ENCODE assay signal across 24 mouse cellular contexts in genomic region chr5:112199656-112200055, GRCm38 (mm10). TPM values are rescaled to one million over a fixed set of nuclear protein-coding genes. Genes with fewer than 3 reads are reported as not detected.
DNase-seq lines count a peak whose midpoint lies in the region; ATAC-seq and TF ChIP-seq lines count a peak whose summit lies in the region.
"Had no signal": no experiment of that assay in that cellular context is flagged by ENCODE, and none has a peak within 500 bp of the region (broad histone marks: within the 10 kb centered on the region; RNA-seq: fewer than 3 reads in every experiment).

No protein-coding gene starts in this region.

- no peak overlapping the region for H3K4me2 ChIP-seq in hindbrain, embryonic 16.5 days (ENCODE audit: low read length)
- H3K4me2 ChIP-seq: embryonic facial prominence, embryonic 13.5 days; embryonic facial prominence, embryonic 15.5 days; forebrain, embryonic 12.5 days had no signal

- TF ChIP-seq POLR2A in ES-Bruce4 (IDR thresholded peaks at IDR 0.05; ENCODE audit: insufficient read depth, low read length) = no peak

- H3K4me1 ChIP-seq in ES-Bruce4 (ENCODE audit: control insufficient read depth, insufficient read depth, low read length) = no peaks in the 10 kb centered on the region
- no peaks in the 10 kb centered on the region for H3K4me1 ChIP-seq in hindbrain, embryonic 16.5 days (ENCODE audit: control insufficient read depth, insufficient read depth, low read depth, low read length)

- ATAC-seq in hindbrain, embryonic 16.5 days = no peak
- ATAC-seq: activated CD4-positive, CD25-positive, alpha-beta regulatory T cell, adult 4 months; forebrain, embryonic 14.5 days; forebrain, embryonic 16.5 days; Patski had no signal

- TF ChIP-seq EP300 in ES-Bruce4 (IDR thresholded peaks at IDR 0.05; ENCODE audit: insufficient read depth, low read depth, low read length) = no peak

- no peaks in the 10 kb centered on the region for H3K9me3 ChIP-seq in ES-Bruce4 (replicated peaks; ENCODE audit: control insufficient read depth, insufficient read depth, low read length, poor library complexity, severe bottlenecking)
- H3K9me3 ChIP-seq in hindbrain, embryonic 16.5 days (ENCODE audit: control insufficient read depth, low read length) = no peaks in the 10 kb centered on the region
- H3K9me3 ChIP-seq: embryonic facial prominence, embryonic 13.5 days; embryonic facial prominence, embryonic 15.5 days; forebrain, embryonic 10.5 days; forebrain, embryonic 12.5 days had no signal

- no peak for TF ChIP-seq CTCF in ES-Bruce4 (IDR thresholded peaks at IDR 0.05; ENCODE audit: low read depth, low read length)

- peak; percentile 73 for DNase-seq in R1 (ENCODE audit: low read depth, low spot score)
- DNase-seq in lung, postnatal 25 days (ENCODE audit: low spot score) = no peak
- DNase-seq in ovary, adult 18-20 months (ENCODE audit: low spot score) = no peak
- DNase-seq: adrenal gland, adult 8-10 months; adrenal gland, postnatal 14 days; adrenal gland, postnatal 36 days; cerebellum, adult 11-12 months; cerebellum, adult 8-10 months; cerebellum, adult 9-11 months; cerebellum, postnatal 14 days; cerebellum, postnatal 36 days; embryo, embryonic 11 days had no signal

- no peaks in the 10 kb centered on the region for H3K27me3 ChIP-seq in ES-Bruce4 (ENCODE audit: control insufficient read depth, insufficient read depth, low read length, poor library complexity, severe bottlenecking)
- no peaks in the 10 kb centered on the region for H3K27me3 ChIP-seq in hindbrain, embryonic 16.5 days (replicated peaks; ENCODE audit: control insufficient read depth, insufficient read depth, low read length)
- H3K27me3 ChIP-seq: embryonic facial prominence, embryonic 15.5 days had no signal

- WGBS in hindbrain, embryonic 16.5 days = 88% methylated on average over 6 of the region's 6 CpGs

- no peaks in the 10 kb centered on the region for H3K36me3 ChIP-seq in ES-Bruce4 (ENCODE audit: control insufficient read depth, insufficient read depth, low read length, poor library complexity, severe bottlenecking)
- no peaks in the 10 kb centered on the region for H3K36me3 ChIP-seq in hindbrain, embryonic 16.5 days (ENCODE audit: control insufficient read depth, insufficient read depth, low read length)
- H3K36me3 ChIP-seq: embryonic facial prominence, embryonic 13.5 days; embryonic facial prominence, embryonic 15.5 days; forebrain, embryonic 10.5 days; forebrain, embryonic 12.5 days; G1E had no signal

- peak overlapping the region; percentile 70 for H3K9ac ChIP-seq in ES-Bruce4 (ENCODE audit: low read depth, poor library complexity, severe bottlenecking)
- H3K9ac ChIP-seq in hindbrain, embryonic 16.5 days (ENCODE audit: low read depth, low read length) = no peak overlapping the region
- H3K9ac ChIP-seq: embryonic facial prominence, embryonic 13.5 days; embryonic facial prominence, embryonic 15.5 days; forebrain, embryonic 12.5 days had no signal

- H3K27ac ChIP-seq in ES-Bruce4 (ENCODE audit: insufficient read depth, low read length) = peak overlapping the region; percentile 35
- no peak overlapping the region for H3K27ac ChIP-seq in hindbrain, embryonic 16.5 days (ENCODE audit: low read depth, low read length)
- H3K27ac ChIP-seq: embryonic facial prominence, embryonic 13.5 days; embryonic facial prominence, embryonic 15.5 days; forebrain, embryonic 10.5 days; forebrain, embryonic 12.5 days had no signal

- peak overlapping the region; percentile 90 for H3K4me3 ChIP-seq in ES-Bruce4 (ENCODE audit: low read depth, low read length)
- H3K4me3 ChIP-seq in hindbrain, embryonic 16.5 days (ENCODE audit: low read length) = no peak overlapping the region
- H3K4me3 ChIP-seq: embryonic facial prominence, embryonic 13.5 days; embryonic facial prominence, embryonic 15.5 days; erythroblast, embryonic 14.5 days; forebrain, embryonic 10.5 days; forebrain, embryonic 12.5 days had no signal

RNA-seq across cellular contexts. Expression of gene Cryba4, which starts 52.7 kb away (rescaled TPM):
- not detected in 2 replicates for polyA plus RNA-seq in ES-Bruce4 (2011; ENCODE audit: insufficient read depth, insufficient read length, low read depth, missing spikeins)
- 1.2 and 1.3 TPM in 2 replicates for polyA plus RNA-seq in hindbrain, embryonic 16.5 days (2015; fragmentation: Nextera tagmentation; extraction: Ambion mirVana)
- polyA plus RNA-seq: activated CD4-positive, CD25-positive, alpha-beta regulatory T cell, adult 4 months; erythroblast, embryonic 14.5 days; Patski had no signal

RNA-seq across cellular contexts. Expression of gene Crybb1, which starts 56.0 kb away (rescaled TPM):
- polyA plus RNA-seq in ES-Bruce4 (2011; ENCODE audit: insufficient read depth, insufficient read length, low read depth, missing spikeins) = not detected in 2 replicates
- polyA plus RNA-seq in hindbrain, embryonic 16.5 days (2015; fragmentation: Nextera tagmentation; extraction: Ambion mirVana) = 6.6 and 7.7 TPM in 2 replicates
- polyA plus RNA-seq: activated CD4-positive, CD25-positive, alpha-beta regulatory T cell, adult 4 months; erythroblast, embryonic 14.5 days; forebrain, embryonic 10.5 days; G1E; Patski had no signal
